Mouse (Mus musculus): ENCODE data around the gene Gprin1. TPM values are rescaled to one million over a fixed set of nuclear protein-coding genes. Genes with fewer than 3 reads are reported as not detected.

The Gprin1 gene
- polyA plus RNA-seq, 1 experiment from 2014 or later, result not detected

DNA sequence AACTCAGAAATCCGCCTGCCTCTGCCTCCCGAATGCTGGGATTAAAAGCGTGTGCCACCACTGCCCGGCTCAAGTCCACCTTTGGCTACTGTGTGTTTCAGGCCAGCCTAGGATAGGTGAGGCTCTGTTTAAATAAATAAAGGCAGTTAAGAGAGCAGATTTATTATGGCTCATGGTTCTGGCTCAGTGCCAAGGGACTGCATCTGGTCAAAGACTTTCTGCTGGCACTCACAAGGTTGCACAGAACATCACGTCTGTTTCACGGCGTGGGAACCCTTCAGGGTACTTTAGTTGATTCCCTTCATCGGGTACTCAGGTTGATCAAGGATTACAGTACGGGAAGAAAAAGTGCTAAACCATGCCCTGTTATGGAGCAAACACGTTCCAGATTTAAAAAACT is 34.7 kb downstream of the Gprin1 start:
- H3K36me3 ChIP-seq (ENCODE audit: insufficient read depth, low read length), result no peaks in the 10 kb centered on the region
- TF ChIP-seq CTCF (IDR thresholded peaks at IDR 0.05) (no peak), EP300 (IDR thresholded peaks at IDR 0.05) (no peak)
- no peak for DNase-seq (ENCODE audit: low spot score)
- no peak for ATAC-seq
- no peak overlapping the region for H3K9ac ChIP-seq (replicated peaks; ENCODE audit: low read depth)
- no peaks in the 10 kb centered on the region for H3K4me1 ChIP-seq (ENCODE audit: insufficient read depth, low read depth, low read length)
- H3K4me3 ChIP-seq (ENCODE audit: low read depth, low read length), result no peak overlapping the region
- no peak overlapping the region for H3K27ac ChIP-seq (ENCODE audit: low read length)
- H3K4me2 ChIP-seq (replicated peaks; ENCODE audit: low read depth, low read length), result no peak overlapping the region
- H3K9me3 ChIP-seq (ENCODE audit: low read length), result no peaks in the 10 kb centered on the region
- no peaks in the 10 kb centered on the region for H3K27me3 ChIP-seq (replicated peaks; ENCODE audit: insufficient read depth, low read length)
- WGBS, result 62% methylated on average over 10 of the region's 10 CpGs

GRCm38 (mm10) chr13:54714393-54714792 is 35.3 kb downstream of the Gprin1 start:
- Histone ChIP-seq H3K9ac (replicated peaks; ENCODE audit: low read depth) (no peak overlapping the region), H3K4me3 (ENCODE audit: low read depth, low read length) (no peak overlapping the region), H3K27me3 (replicated peaks; ENCODE audit: insufficient read depth, low read length) (no peaks in the 10 kb centered on the region), H3K4me2 (replicated peaks; ENCODE audit: low read depth, low read length) (no peak overlapping the region), H3K9me3 (ENCODE audit: low read length) (no peaks in the 10 kb centered on the region), H3K4me1 (ENCODE audit: insufficient read depth, low read depth, low read length) (no peaks in the 10 kb centered on the region), H3K27ac (ENCODE audit: low read length) (no peak overlapping the region), H3K36me3 (ENCODE audit: insufficient read depth, low read length) (no peaks in the 10 kb centered on the region)
- DNase-seq (ENCODE audit: low spot score) (no peak), ATAC-seq (no peak)
- 50% methylated on average over 4 of the region's 4 CpGs for WGBS
- no peak for TF ChIP-seq EP300 (IDR thresholded peaks at IDR 0.05)
- no peak for TF ChIP-seq CTCF (IDR thresholded peaks at IDR 0.05)

DNA sequence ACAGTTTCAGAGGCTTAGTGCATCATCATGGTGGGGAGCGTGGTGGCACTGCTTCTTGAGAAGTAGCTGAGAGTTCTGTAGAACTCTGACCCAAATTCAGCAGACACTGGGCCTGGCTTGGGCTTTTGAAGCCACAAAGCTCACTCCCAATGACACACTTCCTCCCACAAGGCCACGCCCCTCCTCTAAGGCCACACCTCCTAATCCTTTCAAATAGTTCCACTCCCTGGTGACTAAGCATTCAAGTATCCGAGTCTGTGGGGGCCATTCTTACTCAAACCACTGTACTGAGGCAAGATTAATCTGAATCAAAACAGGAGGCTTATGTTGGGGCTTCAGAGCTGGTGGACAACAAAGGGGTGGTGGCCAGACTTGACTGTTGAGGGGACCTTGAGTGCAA is 38.8 kb downstream of the Gprin1 start:
- ATAC-seq (no peak), DNase-seq (ENCODE audit: low spot score) (no peak)
- TF ChIP-seq EP300 (IDR thresholded peaks at IDR 0.05), result no peak
- TF ChIP-seq CTCF (IDR thresholded peaks at IDR 0.05), result no peak
- no peaks in the 10 kb centered on the region for H3K4me1 ChIP-seq (ENCODE audit: insufficient read depth, low read depth, low read length)
- H3K36me3 ChIP-seq (ENCODE audit: insufficient read depth, low read length), result no peaks in the 10 kb centered on the region
- H3K27ac ChIP-seq (ENCODE audit: low read length), result no peak overlapping the region
- 70% methylated on average over 3 of the region's 3 CpGs for whole genome bisulfite sequencing
- H3K4me3 ChIP-seq (ENCODE audit: low read depth, low read length), result no peak overlapping the region
- no peak overlapping the region for H3K9ac ChIP-seq (replicated peaks; ENCODE audit: low read depth)
- no peaks in the 10 kb centered on the region for H3K27me3 ChIP-seq (replicated peaks; ENCODE audit: insufficient read depth, low read length)
- no peak overlapping the region for H3K4me2 ChIP-seq (replicated peaks; ENCODE audit: low read depth, low read length)
- no peaks in the 10 kb centered on the region for H3K9me3 ChIP-seq (ENCODE audit: low read length)

- Histone ChIP-seq H3K4me3 (ENCODE audit: low read depth, low read length) (no peak overlapping the region), H3K4me1 (ENCODE audit: insufficient read depth, low read depth, low read length) (no peaks in the 10 kb centered on the region), H3K9me3 (ENCODE audit: low read length) (no peaks in the 10 kb centered on the region), H3K36me3 (ENCODE audit: insufficient read depth, low read length) (no peaks in the 10 kb centered on the region), H3K27me3 (replicated peaks; ENCODE audit: insufficient read depth, low read length) (no peaks in the 10 kb centered on the region), H3K4me2 (replicated peaks; ENCODE audit: low read depth, low read length) (no peak overlapping the region), H3K27ac (ENCODE audit: low read length) (no peak overlapping the region), H3K9ac (replicated peaks; ENCODE audit: low read depth) (no peak overlapping the region)
- 48% methylated on average over 6 of the region's 6 CpGs for WGBS
- DNase-seq (ENCODE audit: low spot score) (no peak), ATAC-seq (no peak)
- TF ChIP-seq CTCF (IDR thresholded peaks at IDR 0.05) (no peak), EP300 (IDR thresholded peaks at IDR 0.05) (no peak)
Measured at GRCm38 (mm10) chr13:54704890-54705289, 44.8 kb downstream of the Gprin1 start.

GRCm38 (mm10) chr13:54702507-54702906 is 47.2 kb downstream of the Gprin1 start:
- Histone ChIP-seq H3K27ac (ENCODE audit: low read length) (no peak overlapping the region), H3K36me3 (ENCODE audit: insufficient read depth, low read length) (no peaks in the 10 kb centered on the region), H3K4me1 (ENCODE audit: insufficient read depth, low read depth, low read length) (no peaks in the 10 kb centered on the region), H3K4me2 (replicated peaks; ENCODE audit: low read depth, low read length) (no peak overlapping the region), H3K4me3 (ENCODE audit: low read depth, low read length) (no peak overlapping the region), H3K27me3 (replicated peaks; ENCODE audit: insufficient read depth, low read length) (no peaks in the 10 kb centered on the region), H3K9me3 (ENCODE audit: low read length) (no peaks in the 10 kb centered on the region), H3K9ac (replicated peaks; ENCODE audit: low read depth) (no peak overlapping the region)
- no peak for ATAC-seq
- 66% methylated on average over 7 of the region's 7 CpGs for WGBS
- DNase-seq (ENCODE audit: low spot score), result no peak
- TF ChIP-seq CTCF (IDR thresholded peaks at IDR 0.05) (no peak), EP300 (IDR thresholded peaks at IDR 0.05) (no peak)

DNA sequence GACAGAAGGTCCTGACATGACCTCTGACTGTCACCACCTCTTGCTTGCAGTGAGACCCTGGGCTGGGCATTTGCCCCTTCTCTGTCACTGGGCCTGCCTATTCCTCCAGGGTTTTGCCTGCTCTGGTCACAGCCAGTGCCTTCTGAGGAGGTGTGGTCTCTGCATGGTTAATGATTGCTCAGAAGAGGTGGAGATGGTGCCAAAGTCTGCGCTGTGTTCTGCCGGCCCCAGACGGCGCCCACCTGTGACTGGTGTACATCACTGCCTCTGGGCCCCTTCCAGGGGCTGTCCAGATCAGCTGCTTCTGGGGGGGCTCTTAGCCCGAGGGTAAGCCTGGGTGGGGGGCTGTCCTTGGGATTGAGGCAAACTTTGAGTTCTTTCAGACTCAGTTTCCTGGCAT is 48.4 kb downstream of the Gprin1 start, which contains the start of gene Cdhr2:
Gene Cdhr2, plus strand, starts transcription at position 219 of the 400 bp plus-strand sequence.
- H3K36me3 ChIP-seq (ENCODE audit: insufficient read depth, low read length), result no peaks in the 10 kb centered on the region
- H3K4me1 ChIP-seq (ENCODE audit: insufficient read depth, low read depth, low read length), result no peaks in the 10 kb centered on the region
- H3K4me3 ChIP-seq (ENCODE audit: low read depth, low read length), result no peak within 1 kb of the TSS
- no peaks in the 10 kb centered on the region for H3K27me3 ChIP-seq (replicated peaks; ENCODE audit: insufficient read depth, low read length)
- WGBS, result 52% methylated on average over 5 of the region's 5 CpGs
- no peak within 1 kb of the TSS for H3K4me2 ChIP-seq (replicated peaks; ENCODE audit: low read depth, low read length)
- TF ChIP-seq CTCF (IDR thresholded peaks at IDR 0.05) (no peak), EP300 (IDR thresholded peaks at IDR 0.05) (no peak)
- no peak within 1 kb of the TSS for H3K9ac ChIP-seq (replicated peaks; ENCODE audit: low read depth)
- no peak within 1 kb of the TSS for H3K27ac ChIP-seq (ENCODE audit: low read length)
- H3K9me3 ChIP-seq (ENCODE audit: low read length), result no peaks in the 10 kb centered on the region
- DNase-seq (ENCODE audit: low spot score) (no peak), ATAC-seq (no peak; the same call in 1 of the 2 replicates)
